Mouse (Mus musculus): ENCODE data around the gene Tcp11x2. TPM values are rescaled to one million over a fixed set of nuclear protein-coding genes. Genes with fewer than 3 reads are reported as not detected.

The Tcp11x2 gene
- not detected for polyA plus RNA-seq (2017; shearing (Covaris generic))

GRCm38 (mm10) chrX:135693633-135694032 lies at the start of gene Tcp11x2:
TSS of gene Tcp11x2 (minus strand) at chrX:135693790.

GRCm38 (mm10) chrX:135742304-135743055 lies 48.9 kb upstream of the Tcp11x2 start, which contains the start of the genes Armcx5 and Gprasp1:
TSS of gene Armcx5 (plus strand) at chrX:135742733.
TSS of gene Gprasp1 (plus strand) at chrX:135742733.

GRCm38 (mm10) chrX:135725161-135725560 lies 31.6 kb upstream of the Tcp11x2 start, which contains the start of gene Tmsb15a:
TSS of gene Tmsb15a (minus strand) at chrX:135725261.

GRCm38 (mm10) chrX:135627605-135628004 lies 66.0 kb downstream of the Tcp11x2 start, which contains the start of gene Prame:
TSS of gene Prame (minus strand) at chrX:135627705.

Other genes with a start within 250 kb of the Tcp11x2 start
- gene AV320801, start 199.2 kb downstream of the Tcp11x2 start, polyA plus RNA-seq (2017; shearing (Covaris generic)) = not detected
- gene Nxf7, start 95.0 kb downstream of the Tcp11x2 start, polyA plus RNA-seq (2017; shearing (Covaris generic)) = not detected
- gene Prame, start 66.1 kb downstream of the Tcp11x2 start, polyA plus RNA-seq (2017; shearing (Covaris generic)) = not detected
- gene Tmsb15a, start 31.5 kb upstream of the Tcp11x2 start, polyA plus RNA-seq (2017; shearing (Covaris generic)) = not detected
- 10 to 100 TPM; 11.2 to 19.8 TPM for gene Armcx5, start 48.9 kb upstream of the Tcp11x2 start, polyA plus RNA-seq (2017; shearing (Covaris generic))
- gene Gprasp1, start 48.9 kb upstream of the Tcp11x2 start, polyA plus RNA-seq (2017; shearing (Covaris generic)) = 10 to 100 TPM; 11.9 to 20.2 TPM
- gene Bhlhb9, start 103.8 kb upstream of the Tcp11x2 start, polyA plus RNA-seq (2017; shearing (Covaris generic)) = 10 to 100 TPM; 25.3 to 27.9 TPM
- gene Gprasp2, start 145.2 kb upstream of the Tcp11x2 start, polyA plus RNA-seq (2017; shearing (Covaris generic)) = 1 to 10 TPM; 2.9 to 3.4 TPM